Mouse (Mus musculus) forebrain, embryonic 11.5 days (tissue): ENCODE results near the gene Jup. TPM values are rescaled to one million over a fixed set of nuclear protein-coding genes. Genes with fewer than 3 reads are reported as not detected.

Source experiments
- ATAC-seq: fragments of 200-750 bp; cut with Nextera tagmentation; replicated peaks from 2 replicates; pipeline ENCODE4 v1.8.0; 2017; ENCODE audit warnings: moderate TSS enrichment; ENCODE audit not compliant: low FRiP score
- DNase-seq: peaks from one replicate; pipeline ENCODE4 v3.0.0-alpha.2; 2017; ENCODE audit warnings: low spot score
- H3K27ac ChIP-seq: fragments of 300-500 bp; sonication (generic); 2 replicates; pipeline ENCODE4 v1.5.1; 2014; ENCODE audit warnings: low read depth, low read length
- H3K27me3 ChIP-seq: fragments of 300-500 bp; sonication (generic); 2 replicates; pipeline ENCODE4 v1.6.1; 2014; ENCODE audit warnings: mild to moderate bottlenecking, low read length, mixed read lengths; ENCODE audit not compliant: control insufficient read depth, insufficient read depth
- H3K36me3 ChIP-seq: fragments of 300-500 bp; sonication (generic); 2 replicates; pipeline ENCODE4 v1.6.1; 2014; ENCODE audit warnings: mild to moderate bottlenecking, low read length, moderate library complexity, mixed read lengths; ENCODE audit not compliant: control insufficient read depth, insufficient read depth
- H3K4me1 ChIP-seq: fragments of 300-500 bp; sonication (generic); replicated peaks from 2 replicates; pipeline ENCODE4 v1.6.1; 2014; ENCODE audit warnings: low read length, mixed read lengths; ENCODE audit not compliant: control insufficient read depth, insufficient read depth
- H3K4me2 ChIP-seq: fragments of 300-500 bp; sonication (generic); 2 replicates; pipeline ENCODE4 v1.6.1; 2014; ENCODE audit warnings: low read depth, mild to moderate bottlenecking, low read length, moderate library complexity, mixed read lengths; ENCODE audit not compliant: severe bottlenecking
- H3K4me3 ChIP-seq: fragments of 300-500 bp; sonication (generic); 2 replicates; pipeline ENCODE4 v1.5.1; 2014; ENCODE audit warnings: low read depth, low read length
- H3K9ac ChIP-seq: fragments of 300-500 bp; sonication (generic); 2 replicates; pipeline ENCODE4 v1.6.1; 2014; ENCODE audit warnings: low read length
- H3K9me3 ChIP-seq: fragments of 300-500 bp; sonication (generic); 2 replicates; pipeline ENCODE4 v1.6.1; 2016; ENCODE audit warnings: low read length, mixed read lengths; ENCODE audit not compliant: control insufficient read depth
- WGBS: fragments of 180-500 bp; shearing (Covaris S2); extraction: QIAGEN DNeasy Blood & Tissue Kit; methylation state at CpG from one replicate; pipeline ENCODE4 v1.1.7; 2014; 5-methylcytosine and 5-hydroxymethylcytosine counted together
- polyA plus RNA-seq: library from polyadenylated mRNA; unstranded; fragments of >200 nt; fragmentation: Nextera tagmentation; extraction: Ambion mirVana; gene quantifications from 2 replicates; pipeline ENCODE4 v1.2.1, GENCODE M21; 2014

The Jup gene
- polyA plus RNA-seq, 1 experiment from 2014 or later = 35.5 TPM

DNA sequence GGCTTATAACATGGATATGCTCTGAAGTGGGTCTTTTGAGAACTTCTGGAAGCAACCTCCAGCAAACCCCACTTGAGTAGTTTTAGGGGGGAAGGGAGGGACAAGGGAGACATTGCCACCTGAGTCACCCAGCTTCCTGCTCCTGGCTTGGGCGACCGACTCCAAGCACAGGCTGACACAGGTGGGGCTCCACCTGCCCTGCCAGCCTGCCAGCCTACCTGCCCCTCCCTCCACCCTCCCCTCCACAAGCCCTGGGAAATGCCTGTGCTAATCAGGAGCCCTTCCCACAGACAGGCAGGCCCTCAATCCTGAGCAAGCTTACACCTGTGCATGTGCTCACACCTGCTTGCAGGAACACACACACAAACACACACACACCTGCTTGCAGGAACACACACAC lies 5.1 kb upstream of the Jup start:
- Histone ChIP-seq H3K4me1 (no peaks in the 10 kb centered on the region), H3K27me3 (no peaks in the 10 kb centered on the region), H3K4me3 (no peak overlapping the region), H3K27ac (no peak overlapping the region), H3K4me2 (no peak overlapping the region), H3K36me3 (no peaks in the 10 kb centered on the region), H3K9ac (no peak overlapping the region), H3K9me3 (no peaks in the 10 kb centered on the region)
- no peak for DNase-seq
- no peak for ATAC-seq
- 79% methylated on average over 2 of the region's 2 CpGs for WGBS

- Histone ChIP-seq H3K4me1 (no peaks in the 10 kb centered on the region), H3K4me3 (no peak overlapping the region), H3K4me2 (no peak overlapping the region), H3K36me3 (no peaks in the 10 kb centered on the region), H3K27me3 (no peaks in the 10 kb centered on the region), H3K27ac (no peak overlapping the region), H3K9ac (no peak overlapping the region), H3K9me3 (no peaks in the 10 kb centered on the region)
- DNase-seq = no peak
- WGBS = 48% methylated on average over 6 of the region's 6 CpGs
- no peak for ATAC-seq
Observed at GRCm38 (mm10) chr11:100402240-100402639, 4.7 kb upstream of the Jup start.

DNA sequence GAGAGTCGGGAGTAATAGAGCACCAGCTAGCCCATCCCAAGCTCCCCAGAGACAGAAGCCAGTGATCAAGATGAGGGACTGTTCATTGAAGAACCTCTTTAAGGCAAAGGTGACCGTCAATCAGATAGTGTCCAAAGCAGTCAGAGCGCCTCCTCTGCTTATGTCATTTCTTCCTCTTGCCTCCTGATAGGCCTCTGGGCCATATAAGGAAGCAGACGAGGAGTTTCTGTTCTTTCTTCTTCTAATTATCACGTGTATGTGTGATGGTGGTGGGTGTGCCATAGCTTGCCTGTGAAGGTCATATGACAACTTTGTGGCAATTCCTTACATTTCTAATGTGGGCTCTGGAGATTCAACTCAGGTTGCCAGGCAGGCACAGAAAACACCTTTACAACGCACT lies 3.3 kb upstream of the Jup start:
- Histone ChIP-seq H3K9me3 (no peaks in the 10 kb centered on the region), H3K4me1 (0 out of 2 replicates have a peak, but pooled peaks cover 3% of the 10 kb centered on the region), H3K27ac (no peak overlapping the region), H3K27me3 (peaks cover 12% of the 10 kb centered on the region), H3K36me3 (no peaks in the 10 kb centered on the region), H3K4me3 (no peak overlapping the region), H3K9ac (no peak overlapping the region), H3K4me2 (no peak overlapping the region)
- ATAC-seq = no peak
- DNase-seq = no peak
- WGBS = 80% methylated on average over 6 of the region's 6 CpGs

GRCm38 (mm10) chr11:100399727-100400538 lies 2.4 kb upstream of the Jup start:
- Histone ChIP-seq H3K9ac (no peak overlapping the region), H3K4me1 (peaks cover 3% of the 10 kb centered on the region; the same call in 1 of the 2 replicates), H3K4me3 (no peak overlapping the region), H3K9me3 (no peaks in the 10 kb centered on the region), H3K4me2 (no peak overlapping the region), H3K27ac (no peak overlapping the region), H3K27me3 (peaks cover 19% of the 10 kb centered on the region), H3K36me3 (no peaks in the 10 kb centered on the region)
- 78% methylated on average over 12 of the region's 12 CpGs for WGBS
- ATAC-seq (no peak), DNase-seq (no peak)

DNA sequence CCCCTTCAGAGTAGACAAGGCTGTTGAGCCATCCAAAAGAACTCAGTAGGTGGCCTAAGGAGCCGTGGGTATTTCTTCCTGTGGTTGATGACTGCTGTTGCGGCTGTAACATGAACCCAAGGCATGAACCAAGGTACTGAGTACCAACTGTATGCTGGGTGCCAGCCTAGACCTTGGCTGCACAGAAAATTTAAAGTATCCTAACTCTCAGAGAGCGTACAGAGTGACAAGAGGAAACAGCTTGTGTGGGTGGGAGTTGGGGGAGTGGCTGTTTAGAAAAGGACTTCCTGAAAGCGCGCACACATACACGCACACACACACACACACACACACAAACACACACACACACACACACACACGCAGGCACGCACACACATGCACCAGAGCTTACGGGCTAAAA lies 1.8 kb upstream of the Jup start:
- DNase-seq (no peak), ATAC-seq (no peak)
- H3K9ac ChIP-seq = no peak overlapping the region
- no peak overlapping the region for H3K4me2 ChIP-seq
- peaks cover 19% of the 10 kb centered on the region for H3K27me3 ChIP-seq
- WGBS = 83% methylated on average over 9 of the region's 9 CpGs
- H3K9me3 ChIP-seq = no peaks in the 10 kb centered on the region
- no peak overlapping the region for H3K4me3 ChIP-seq
- peaks cover 3% of the 10 kb centered on the region; the same call in 1 of the 2 replicates for H3K4me1 ChIP-seq
- no peaks in the 10 kb centered on the region for H3K36me3 ChIP-seq
- no peak overlapping the region for H3K27ac ChIP-seq

DNA sequence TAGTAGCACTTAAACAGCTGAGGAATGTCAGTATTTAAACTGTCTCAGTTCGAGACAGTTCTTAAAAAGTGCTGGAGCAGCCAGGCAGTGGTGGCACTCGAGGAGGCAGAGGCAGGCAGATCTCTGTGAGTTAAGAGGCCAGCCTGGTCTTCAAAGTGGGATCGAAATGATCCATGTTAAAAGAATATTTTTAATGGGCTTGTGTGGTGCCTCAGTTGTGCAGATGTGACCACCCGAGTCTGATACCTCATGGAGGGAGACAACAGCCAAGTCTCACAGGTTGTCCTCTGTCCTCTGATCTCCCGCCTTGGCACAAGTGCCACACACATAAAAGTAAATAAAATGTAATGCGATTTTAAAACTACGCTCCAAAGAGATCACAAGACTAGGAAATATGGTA lies 954 bp upstream of the Jup start:
- no peak overlapping the region for H3K9ac ChIP-seq
- no peak overlapping the region for H3K4me2 ChIP-seq
- DNase-seq (no peak), ATAC-seq (no peak)
- peaks cover 19% of the 10 kb centered on the region for H3K27me3 ChIP-seq
- no peaks in the 10 kb centered on the region for H3K9me3 ChIP-seq
- H3K4me1 ChIP-seq = peaks cover 3% of the 10 kb centered on the region; the same call in 1 of the 2 replicates
- WGBS = 93% methylated on average over 7 of the region's 7 CpGs
- no peak overlapping the region for H3K27ac ChIP-seq
- no peak overlapping the region for H3K4me3 ChIP-seq
- no peaks in the 10 kb centered on the region for H3K36me3 ChIP-seq

GRCm38 (mm10) chr11:100396886-100397599 lies 520 bp downstream of the Jup start:
- 3% methylated on average over 42 of the region's 42 CpGs for WGBS
- Histone ChIP-seq H3K27me3 (peaks cover 19% of the 10 kb centered on the region), H3K36me3 (no peaks in the 10 kb centered on the region), H3K4me2 (peak overlapping the region; percentile 70), H3K27ac (no peak overlapping the region; the same call in 1 of the 2 replicates), H3K9ac (peak overlapping the region; percentile 66), H3K4me3 (peak overlapping the region; percentile 55), H3K9me3 (no peaks in the 10 kb centered on the region), H3K4me1 (peaks cover 3% of the 10 kb centered on the region; the same call in 1 of the 2 replicates)
- DNase-seq (no peak), ATAC-seq (no peak; the same call in 1 of the 2 replicates)

GRCm38 (mm10) chr11:100395861-100396631 lies 1.5 kb downstream of the Jup start:
- 29% methylated on average over 17 of the region's 17 CpGs for WGBS
- no peak overlapping the region for H3K9ac ChIP-seq
- no peaks in the 10 kb centered on the region for H3K9me3 ChIP-seq
- H3K27me3 ChIP-seq = peaks cover 19% of the 10 kb centered on the region
- H3K27ac ChIP-seq = no peak overlapping the region
- DNase-seq (peak; percentile 64), ATAC-seq (no peak)
- H3K4me2 ChIP-seq = peak overlapping the region; percentile 70
- no peaks in the 10 kb centered on the region for H3K36me3 ChIP-seq
- H3K4me1 ChIP-seq = peaks cover 3% of the 10 kb centered on the region; the same call in 1 of the 2 replicates
- peak overlapping the region; percentile 55; the same call in 1 of the 2 replicates for H3K4me3 ChIP-seq
